Mouse (Mus musculus): ENCODE results near the gene Noc4l. TPM values are rescaled to one million over a fixed set of nuclear protein-coding genes. Genes with fewer than 3 reads are reported as not detected.

The Noc4l gene
- total RNA-seq (2014; rRNA removed) (27.0 and 36.9 TPM in 2 replicates), polyA plus RNA-seq (2015; fragmentation: Nextera tagmentation; extraction: Ambion mirVana) (40.4 and 47.2 TPM in 2 replicates)

DNA sequence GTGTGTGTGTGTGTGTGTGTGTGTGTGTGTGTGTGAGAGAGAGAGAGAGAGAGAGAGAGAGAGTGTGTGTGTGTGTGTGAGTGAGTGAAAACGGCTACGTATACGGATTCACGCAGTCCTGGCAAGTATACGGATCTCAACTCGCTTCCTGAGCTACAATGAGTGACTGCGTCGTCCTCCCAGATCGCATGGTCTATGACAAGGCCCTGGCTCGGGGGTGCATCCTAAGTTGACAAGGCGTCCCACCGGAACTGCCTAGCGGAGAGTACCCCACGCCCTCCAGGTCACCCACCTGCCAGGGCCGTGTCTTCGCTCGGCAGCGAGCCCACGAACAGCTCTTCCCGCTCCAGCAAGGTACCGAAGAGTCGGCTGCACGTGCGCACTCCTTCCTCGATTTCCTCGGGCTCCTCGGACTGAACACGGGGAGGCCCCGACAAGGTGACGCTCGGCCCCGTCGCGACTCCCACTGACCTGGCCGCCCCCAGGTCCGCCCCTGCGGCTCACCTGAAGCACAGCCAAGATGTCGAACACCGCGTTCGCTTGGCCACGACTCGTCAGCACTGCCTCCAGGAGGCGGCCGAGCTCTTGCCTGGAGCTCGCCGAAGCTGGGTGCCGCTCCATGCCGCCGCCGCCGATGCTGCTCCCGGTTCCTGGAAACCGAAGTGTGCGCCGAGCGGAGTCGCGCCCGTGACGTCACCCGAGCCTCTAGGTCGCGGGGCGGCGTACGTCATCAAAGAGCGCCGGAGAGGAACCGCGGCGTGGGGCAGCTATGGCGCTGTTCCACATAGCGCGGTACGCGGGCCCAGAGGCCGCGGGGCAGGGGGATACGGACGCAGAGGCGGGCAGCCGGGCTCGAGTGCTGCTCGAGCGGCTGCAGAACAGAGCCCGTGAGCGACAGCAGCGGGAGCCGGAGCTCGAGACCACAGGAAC lies at the start of gene Noc4l, which contains the start of gene Ddx51:
Gene Noc4l, minus strand, starts transcription at position 699 of the 930 bp plus-strand sequence.
Gene Ddx51, plus strand, starts transcription at position 733 of the 930 bp plus-strand sequence.
- Histone ChIP-seq H3K27me3 (ENCODE audit: insufficient read depth, low read length) (no peaks in the 10 kb centered on the region), H3K9me3 (ENCODE audit: low read length) (no peaks in the 10 kb centered on the region), H3K36me3 (ENCODE audit: insufficient read depth) (peaks cover 68% of the 10 kb centered on the region), H3K4me1 (ENCODE audit: insufficient read depth) (peaks cover 5% of the 10 kb centered on the region; the same call in 1 of the 2 replicates), H3K4me2 (ENCODE audit: low read depth) (peak within 1 kb of the TSS; percentile 96), H3K27ac (ENCODE audit: low read depth, low read length) (peak within 1 kb of the TSS; percentile 57; the same call in 1 of the 2 replicates), H3K9ac (peak within 1 kb of the TSS; percentile 77), H3K4me3 (ENCODE audit: low read depth, low read length) (peak within 1 kb of the TSS; percentile 92)
- WGBS = 2% methylated on average over 91 of the region's 91 CpGs
- peak; percentile 90 for ATAC-seq
- peak; percentile 98 for DNase-seq
- TF ChIP-seq CTCF (IDR thresholded peaks at IDR 0.05; ENCODE audit: low read depth) = peak; percentile 21; the same call in 1 of the 2 replicates

DNA sequence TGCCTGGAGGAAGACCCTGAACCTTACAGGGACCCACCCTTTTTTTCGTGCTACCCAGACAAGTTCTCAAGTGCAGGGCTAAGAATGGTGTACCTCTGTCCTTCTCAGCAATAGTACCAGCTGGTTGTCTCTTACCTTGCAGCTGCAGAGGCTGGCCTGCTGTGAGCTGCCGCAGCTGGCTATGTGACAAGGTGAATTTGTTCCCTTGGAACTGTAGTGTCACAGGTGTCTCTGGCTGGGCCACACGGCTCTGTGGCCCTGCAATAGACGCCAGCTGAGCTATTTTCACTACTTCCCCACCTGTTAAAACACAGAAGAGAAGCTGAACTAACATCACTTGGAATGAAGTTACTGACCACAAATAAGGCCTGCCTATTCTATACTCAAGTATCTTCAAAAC lies 45.4 kb upstream of the Noc4l start:
- Histone ChIP-seq H3K27me3 (ENCODE audit: insufficient read depth, low read length) (no peaks in the 10 kb centered on the region), H3K9ac (no peak overlapping the region), H3K4me1 (ENCODE audit: insufficient read depth) (no peaks in the 10 kb centered on the region), H3K36me3 (ENCODE audit: insufficient read depth) (peaks cover 80% of the 10 kb centered on the region), H3K27ac (ENCODE audit: low read depth, low read length) (no peak overlapping the region), H3K4me3 (ENCODE audit: low read depth, low read length) (no peak overlapping the region), H3K9me3 (ENCODE audit: low read length) (no peaks in the 10 kb centered on the region), H3K4me2 (ENCODE audit: low read depth) (no peak overlapping the region)
- DNase-seq (no peak), ATAC-seq (no peak)
- WGBS = 92% methylated on average over 4 of the region's 4 CpGs
- no peak for TF ChIP-seq CTCF (IDR thresholded peaks at IDR 0.05; ENCODE audit: low read depth)

DNA sequence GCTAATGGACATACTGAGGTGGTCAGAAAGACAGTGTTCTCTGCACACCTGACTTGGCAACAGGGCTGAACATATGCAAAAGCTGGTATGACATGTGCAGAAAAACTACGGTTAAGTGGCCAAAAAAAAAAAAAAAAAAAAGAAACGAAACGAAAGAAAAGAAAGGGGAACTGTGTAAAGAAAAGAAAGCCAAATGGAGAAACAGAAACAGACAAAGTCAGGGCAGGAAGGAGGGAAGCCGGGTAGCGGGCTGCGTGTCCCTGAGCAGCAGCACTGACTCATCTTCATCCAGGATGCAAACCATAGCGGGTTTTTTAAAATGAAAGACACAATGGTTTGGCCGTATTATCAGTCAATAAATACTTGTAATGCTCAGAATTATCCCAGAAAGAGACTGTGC lies 28.8 kb upstream of the Noc4l start:
- Histone ChIP-seq H3K9ac (no peak overlapping the region), H3K4me3 (ENCODE audit: low read depth, low read length) (no peak overlapping the region), H3K27ac (ENCODE audit: low read depth, low read length) (no peak overlapping the region), H3K4me1 (ENCODE audit: insufficient read depth) (no peaks in the 10 kb centered on the region), H3K9me3 (ENCODE audit: low read length) (no peaks in the 10 kb centered on the region), H3K36me3 (ENCODE audit: insufficient read depth) (peaks cover 92% of the 10 kb centered on the region), H3K27me3 (ENCODE audit: insufficient read depth, low read length) (no peaks in the 10 kb centered on the region), H3K4me2 (ENCODE audit: low read depth) (no peak overlapping the region)
- WGBS = 86% methylated on average over 8 of the region's 8 CpGs
- DNase-seq = no peak
- TF ChIP-seq CTCF (IDR thresholded peaks at IDR 0.05; ENCODE audit: low read depth) = no peak
- ATAC-seq = no peak

DNA sequence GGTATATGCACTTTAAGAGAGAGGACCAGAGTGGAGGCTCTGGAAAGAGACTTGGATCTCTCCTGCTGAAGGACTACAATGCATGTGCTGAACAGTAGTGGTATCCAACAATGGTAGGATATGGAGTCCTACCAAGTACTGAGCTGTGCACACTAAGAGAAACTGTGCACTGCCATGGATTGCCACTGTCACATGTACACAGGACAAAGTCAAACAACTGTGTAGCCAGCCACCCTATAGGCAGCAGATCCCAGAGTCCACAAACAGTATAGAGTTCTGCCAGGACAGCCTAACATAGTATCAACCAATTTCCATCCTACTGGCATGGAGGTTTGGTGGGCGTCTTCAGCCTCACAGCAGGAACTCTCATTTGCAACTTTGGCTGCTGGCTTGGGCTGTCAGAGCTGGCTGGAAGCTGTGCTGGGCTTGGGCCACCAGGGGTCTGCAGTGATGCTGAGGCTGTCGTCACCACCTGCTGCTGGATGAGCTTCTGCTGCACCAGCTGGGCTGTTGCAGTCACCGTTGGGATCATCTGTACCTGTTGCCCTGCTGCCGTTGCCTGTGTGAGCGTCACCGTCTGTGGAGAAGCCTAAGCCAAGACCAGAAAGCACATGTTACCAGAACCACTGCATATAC lies 12.4 kb upstream of the Noc4l start:
- no peak overlapping the region for H3K4me3 ChIP-seq (ENCODE audit: low read depth, low read length)
- H3K4me1 ChIP-seq (ENCODE audit: insufficient read depth) = no peaks in the 10 kb centered on the region
- H3K36me3 ChIP-seq (ENCODE audit: insufficient read depth) = peaks cover 80% of the 10 kb centered on the region
- no peak overlapping the region for H3K9ac ChIP-seq
- no peak overlapping the region for H3K4me2 ChIP-seq (ENCODE audit: low read depth)
- DNase-seq (no peak), ATAC-seq (0 out of 2 replicates have a peak, but pooled peaks have one; percentile 25)
- no peaks in the 10 kb centered on the region for H3K9me3 ChIP-seq (ENCODE audit: low read length)
- TF ChIP-seq CTCF (IDR thresholded peaks at IDR 0.05; ENCODE audit: low read depth) = no peak
- H3K27me3 ChIP-seq (ENCODE audit: insufficient read depth, low read length) = no peaks in the 10 kb centered on the region
- no peak overlapping the region for H3K27ac ChIP-seq (ENCODE audit: low read depth, low read length)
- 67% methylated on average over 6 of the region's 6 CpGs for WGBS

DNA sequence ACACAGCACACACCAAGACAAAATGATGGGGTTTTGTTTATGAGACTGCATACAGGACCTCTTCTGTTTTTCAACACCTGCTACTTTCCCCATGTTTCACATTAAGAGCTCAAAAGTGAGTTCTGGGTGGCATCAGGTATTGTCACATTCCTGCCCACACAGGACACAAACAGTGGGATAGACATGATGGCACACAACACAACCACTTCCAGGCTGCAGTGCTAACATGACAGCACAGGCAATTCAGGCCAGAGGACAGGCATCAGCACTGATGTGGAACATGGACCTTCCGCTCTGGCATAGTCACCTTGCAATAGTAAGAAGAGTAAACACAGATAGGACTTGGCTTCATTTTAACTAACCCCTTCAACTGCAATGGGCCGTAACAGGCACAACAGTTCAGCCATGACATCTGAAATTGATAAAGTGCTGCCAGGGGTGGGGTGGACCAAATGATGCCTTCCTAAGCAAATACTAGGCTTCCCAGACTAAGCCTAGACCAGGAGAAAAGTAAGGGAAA lies 11.6 kb upstream of the Noc4l start:
- Histone ChIP-seq H3K9ac (no peak overlapping the region), H3K9me3 (ENCODE audit: low read length) (no peaks in the 10 kb centered on the region), H3K4me2 (ENCODE audit: low read depth) (no peak overlapping the region), H3K27ac (ENCODE audit: low read depth, low read length) (no peak overlapping the region), H3K4me1 (ENCODE audit: insufficient read depth) (no peaks in the 10 kb centered on the region), H3K27me3 (ENCODE audit: insufficient read depth, low read length) (no peaks in the 10 kb centered on the region), H3K4me3 (ENCODE audit: low read depth, low read length) (no peak overlapping the region), H3K36me3 (ENCODE audit: insufficient read depth) (peaks cover 80% of the 10 kb centered on the region)
- 97% methylated on average over 2 of the region's 2 CpGs for WGBS
- no peak for ATAC-seq
- TF ChIP-seq CTCF (IDR thresholded peaks at IDR 0.05; ENCODE audit: low read depth) = no peak
- DNase-seq = no peak

DNA sequence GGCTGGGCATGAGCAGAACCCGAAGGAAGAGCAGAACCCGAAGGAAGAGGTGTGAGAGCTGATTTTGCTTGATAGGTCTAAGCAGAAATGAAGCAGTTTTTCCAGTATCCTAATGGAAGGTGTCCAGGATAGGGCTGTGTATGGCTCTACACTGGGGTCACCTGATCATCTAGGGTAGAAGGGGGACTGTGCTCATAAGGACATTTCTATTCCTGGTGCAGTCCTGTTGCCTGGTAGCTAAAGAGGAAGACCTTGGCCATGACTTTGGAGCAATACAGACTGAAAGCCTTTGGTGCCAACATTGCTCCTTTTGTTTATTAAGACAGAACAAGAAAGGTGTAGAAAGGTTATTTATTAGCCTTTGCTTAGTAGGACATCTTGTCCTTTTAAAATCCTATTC lies 10.8 kb upstream of the Noc4l start:
- Histone ChIP-seq H3K9ac (no peak overlapping the region), H3K4me3 (ENCODE audit: low read depth, low read length) (no peak overlapping the region), H3K27me3 (ENCODE audit: insufficient read depth, low read length) (no peaks in the 10 kb centered on the region), H3K27ac (ENCODE audit: low read depth, low read length) (no peak overlapping the region), H3K9me3 (ENCODE audit: low read length) (no peaks in the 10 kb centered on the region), H3K4me1 (ENCODE audit: insufficient read depth) (no peaks in the 10 kb centered on the region), H3K36me3 (ENCODE audit: insufficient read depth) (peaks cover 75% of the 10 kb centered on the region), H3K4me2 (ENCODE audit: low read depth) (no peak overlapping the region)
- 96% methylated on average over 2 of the region's 2 CpGs for WGBS
- TF ChIP-seq CTCF (IDR thresholded peaks at IDR 0.05; ENCODE audit: low read depth) = no peak
- DNase-seq (no peak), ATAC-seq (no peak)

Measured in forebrain, postnatal 0 days (tissue).